Mouse (Mus musculus): ENCODE data around the gene Ptn. TPM values are rescaled to one million over a fixed set of nuclear protein-coding genes. Genes with fewer than 3 reads are reported as not detected.
A peak's percentile ranks its signal among the peaks of the same experiment; 100 is the strongest.
"Not testable (repeated sequence)": the region's sequence is repeated elsewhere in the genome, so short reads cannot be mapped to it uniquely, and the experiment has no call there.

The Ptn gene
- total RNA-seq, 2 experiments from 2014 or later, result 202 to 229 TPM

- DNase-seq (ENCODE audit: low spot score in 2 of 2), result no peak
These were observed 43.1 kb downstream of the Ptn start for GRCm38 (mm10) chr6:36766941-36767340.

GRCm38 (mm10) chr6:36755001-36755885, 54.8 kb downstream of the Ptn start:
- peak in 1 of 2 experiments; percentile 41 for DNase-seq (ENCODE audit: low spot score in 2 of 2)

GRCm38 (mm10) chr6:36752887-36753286, 57.1 kb downstream of the Ptn start:
- peak in 1 of 2 experiments; percentile 47 for DNase-seq (ENCODE audit: low spot score in 2 of 2)

- no peak for DNase-seq (ENCODE audit: low spot score in 2 of 2)
These were observed 70.2 kb downstream of the Ptn start for GRCm38 (mm10) chr6:36739811-36740210.

GRCm38 (mm10) chr6:36736763-36737162, 73.3 kb downstream of the Ptn start:
- DNase-seq (ENCODE audit: low spot score in 2 of 2), result no peak

- not testable (repeated sequence) for DNase-seq (ENCODE audit: low spot score in 2 of 2)
These were observed 74.4 kb downstream of the Ptn start for GRCm38 (mm10) chr6:36735622-36736021.

- DNase-seq (ENCODE audit: low spot score in 2 of 2), result not testable (repeated sequence)
These were observed 80.2 kb downstream of the Ptn start for GRCm38 (mm10) chr6:36729811-36730210.

GRCm38 (mm10) chr6:36728079-36728478, 81.9 kb downstream of the Ptn start:
- DNase-seq (ENCODE audit: low spot score in 2 of 2), result no peak

GRCm38 (mm10) chr6:36725509-36726160, 84.4 kb downstream of the Ptn start:
- DNase-seq (ENCODE audit: low spot score in 2 of 2), result peak in 1 of 2 experiments; percentile 20

GRCm38 (mm10) chr6:36722769-36723549, 87.1 kb downstream of the Ptn start:
- DNase-seq (ENCODE audit: low spot score in 2 of 2), result peak; percentile 64 to 73

- DNase-seq (ENCODE audit: low spot score in 2 of 2), result no peak
These were observed 96.7 kb downstream of the Ptn start for GRCm38 (mm10) chr6:36713329-36713728.

GRCm38 (mm10) chr6:36695481-36695880, 114.5 kb downstream of the Ptn start:
- DNase-seq (ENCODE audit: low spot score in 2 of 2), result no peak

GRCm38 (mm10) chr6:36691497-36691896, 118.5 kb downstream of the Ptn start:
- DNase-seq (ENCODE audit: low spot score in 2 of 2), result peak; percentile 46 to 79

GRCm38 (mm10) chr6:36690941-36691340, 119.1 kb downstream of the Ptn start:
- peak in 1 of 2 experiments; percentile 6 for DNase-seq (ENCODE audit: low spot score in 2 of 2)

GRCm38 (mm10) chr6:36676710-36677691, 133.0 kb downstream of the Ptn start:
- DNase-seq (ENCODE audit: low spot score in 2 of 2), result no peak

- DNase-seq (ENCODE audit: low spot score in 2 of 2), result peak in 1 of 2 experiments; percentile 34
These were observed 137.4 kb downstream of the Ptn start for GRCm38 (mm10) chr6:36672399-36673221.

GRCm38 (mm10) chr6:36671274-36671673, 138.7 kb downstream of the Ptn start:
- no peak for DNase-seq (ENCODE audit: low spot score in 2 of 2)
